ENCODE assay signal across 9 mouse cellular contexts in genomic region chr4:82497671-82498631, GRCm38 (mm10).
DNase-seq lines count a peak whose midpoint lies in the region; ATAC-seq and TF ChIP-seq lines count a peak whose summit lies in the region.
"Had no signal": no experiment of that assay in that cellular context is flagged by ENCODE, and none has a peak within 500 bp of the region (broad histone marks: within the 10 kb centered on the region; RNA-seq: fewer than 3 reads in every experiment).

No protein-coding gene starts in this region.

- no peaks in the 10 kb centered on the region for H3K9me3 ChIP-seq in hindbrain, embryonic 13.5 days
- H3K9me3 ChIP-seq in hindbrain, embryonic 11.5 days (ENCODE audit: control insufficient read depth, low read length) = no peaks in the 10 kb centered on the region
- no peaks in the 10 kb centered on the region for H3K9me3 ChIP-seq in heart, embryonic 13.5 days
- no peaks in the 10 kb centered on the region for H3K9me3 ChIP-seq in stomach, postnatal 0 days (ENCODE audit: control insufficient read depth, low read length)

- H3K4me3 ChIP-seq in hindbrain, embryonic 13.5 days = peak overlapping the region; percentile 35
- no peak overlapping the region for H3K4me3 ChIP-seq in hindbrain, embryonic 11.5 days (ENCODE audit: low read depth, low read length)
- 0 out of 2 replicates have a peak overlapping the region, but pooled peaks have one; percentile 9 for H3K4me3 ChIP-seq in heart, embryonic 13.5 days
- H3K4me3 ChIP-seq in stomach, postnatal 0 days (ENCODE audit: low read depth, low read length) = no peak overlapping the region

- 78% methylated on average over 26 of the region's 26 CpGs for WGBS in hindbrain, embryonic 13.5 days
- WGBS in hindbrain, embryonic 11.5 days = 92% methylated on average over 26 of the region's 26 CpGs
- WGBS in heart, embryonic 13.5 days = 63% methylated on average over 26 of the region's 26 CpGs
- 78% methylated on average over 26 of the region's 26 CpGs for WGBS in stomach, postnatal 0 days

- TF ChIP-seq EP300 in stomach, postnatal 0 days (optimal IDR thresholded peaks at IDR 0.05) = no peak

- no peak for TF ChIP-seq CTCF in stomach, postnatal 0 days (IDR thresholded peaks at IDR 0.05; ENCODE audit: low read depth)

- H3K27ac ChIP-seq in hindbrain, embryonic 13.5 days = peak overlapping the region; percentile 82
- H3K27ac ChIP-seq in hindbrain, embryonic 11.5 days (ENCODE audit: low read depth, low read length) = no peak overlapping the region
- H3K27ac ChIP-seq in heart, embryonic 13.5 days (replicated peaks) = peak overlapping the region; percentile 63
- H3K27ac ChIP-seq in stomach, postnatal 0 days (replicated peaks) = peak overlapping the region; percentile 31; the same call in 1 of the 2 replicates

- no peaks in the 10 kb centered on the region for H3K27me3 ChIP-seq in hindbrain, embryonic 13.5 days
- H3K27me3 ChIP-seq in hindbrain, embryonic 11.5 days (ENCODE audit: control insufficient read depth, insufficient read depth, low read length) = no peaks in the 10 kb centered on the region
- no peaks in the 10 kb centered on the region for H3K27me3 ChIP-seq in heart, embryonic 13.5 days (replicated peaks)
- H3K27me3 ChIP-seq in stomach, postnatal 0 days (ENCODE audit: control insufficient read depth, insufficient read depth, low read length) = no peaks in the 10 kb centered on the region

- H3K4me2 ChIP-seq in hindbrain, embryonic 13.5 days = peak overlapping the region; percentile 57
- no peak overlapping the region for H3K4me2 ChIP-seq in hindbrain, embryonic 11.5 days (replicated peaks; ENCODE audit: low read depth, low read length)
- peak overlapping the region; percentile 95 for H3K4me2 ChIP-seq in heart, embryonic 13.5 days
- H3K4me2 ChIP-seq in stomach, postnatal 0 days (replicated peaks; ENCODE audit: low read depth) = no peak overlapping the region

- ATAC-seq in hindbrain, embryonic 13.5 days (ENCODE audit: low FRiP score) = no peak
- no peak for ATAC-seq in hindbrain, embryonic 11.5 days (ENCODE audit: low FRiP score)
- no peak for ATAC-seq in heart, embryonic 13.5 days (ENCODE audit: extremely low read depth, insufficient number of reproducible peaks, low FRiP score, low TSS enrichment)
- peak; percentile 31; the same call in 1 of the 2 replicates for ATAC-seq in stomach, postnatal 0 days (ENCODE audit: low FRiP score, low TSS enrichment)

- peaks cover 7% of the 10 kb centered on the region for H3K36me3 ChIP-seq in hindbrain, embryonic 13.5 days
- H3K36me3 ChIP-seq in hindbrain, embryonic 11.5 days (ENCODE audit: control insufficient read depth, insufficient read depth, low read length) = peaks cover 6% of the 10 kb centered on the region
- peaks cover 50% of the 10 kb centered on the region for H3K36me3 ChIP-seq in heart, embryonic 13.5 days
- H3K36me3 ChIP-seq in stomach, postnatal 0 days (ENCODE audit: control insufficient read depth, insufficient read depth, low read length) = peaks cover 6% of the 10 kb centered on the region; the same call in 1 of the 2 replicates

- peaks cover 42% of the 10 kb centered on the region for H3K4me1 ChIP-seq in hindbrain, embryonic 13.5 days (replicated peaks)
- no peaks in the 10 kb centered on the region for H3K4me1 ChIP-seq in hindbrain, embryonic 11.5 days (replicated peaks; ENCODE audit: control insufficient read depth, insufficient read depth, low read length)
- peaks cover 83% of the 10 kb centered on the region for H3K4me1 ChIP-seq in heart, embryonic 13.5 days
- H3K4me1 ChIP-seq in stomach, postnatal 0 days (replicated peaks; ENCODE audit: control insufficient read depth, insufficient read depth) = peaks cover 11% of the 10 kb centered on the region

- DNase-seq in hindbrain, embryonic 11.5 days (ENCODE audit: low spot score) = no peak
- peak; percentile 33 for DNase-seq in right cerebral cortex, postnatal 14 days
- DNase-seq in right cerebral cortex, adult 18-20 months = no peak
- DNase-seq in stomach, postnatal 0 days (ENCODE audit: low spot score) = no peak
- no peak for DNase-seq in testis, postnatal 14 days (ENCODE audit: low spot score)
- no peak for DNase-seq in retina, embryonic 14.5 days (ENCODE audit: low spot score)
- DNase-seq: kidney, postnatal 25 days had no signal

- peak overlapping the region; percentile 68 for H3K9ac ChIP-seq in hindbrain, embryonic 13.5 days
- no peak overlapping the region for H3K9ac ChIP-seq in hindbrain, embryonic 11.5 days (ENCODE audit: low read depth, low read length)
- peak overlapping the region; percentile 56 for H3K9ac ChIP-seq in heart, embryonic 13.5 days
- no peak overlapping the region for H3K9ac ChIP-seq in stomach, postnatal 0 days (ENCODE audit: low read length)

Comparison
In these comparisons a context has a peak if more than half of its experiments do, and no peak if none do; other contexts are left out.
1. H3K4me2 ChIP-seq: peak in hindbrain, embryonic 13.5 days (single experiment) and heart, embryonic 13.5 days (single experiment); none in hindbrain, embryonic 11.5 days (single experiment) and stomach, postnatal 0 days (single experiment).
2. H3K4me3 ChIP-seq: peak in hindbrain, embryonic 13.5 days (single experiment) and heart, embryonic 13.5 days (single experiment); none in hindbrain, embryonic 11.5 days (single experiment) and stomach, postnatal 0 days (single experiment).
3. H3K9ac ChIP-seq: peak in hindbrain, embryonic 13.5 days (single experiment) and heart, embryonic 13.5 days (single experiment); none in hindbrain, embryonic 11.5 days (single experiment) and stomach, postnatal 0 days (single experiment).